Mouse (Mus musculus) intestine, embryonic 16.5 days (tissue): ENCODE measurements at regions not wholly inside any gene's neighbourhood (a gene's known extent, or its start where the extent isn't known, plus 50 kb on each side); places are given as distances from the start of the nearest gene placed in this dataset.

Source experiments
- ATAC-seq: fragments of 200-750 bp; cut with Nextera tagmentation; 2 replicates; pipeline ENCODE4 v1.8.0; 2017; ENCODE audit warnings: moderate TSS enrichment, moderate library complexity
- H3K27ac ChIP-seq: fragments of 300-500 bp; sonication (generic); 2 replicates; pipeline ENCODE4 v1.5.1; 2014; ENCODE audit warnings: mild to moderate bottlenecking, low read length
- H3K27me3 ChIP-seq: fragments of 300-500 bp; sonication (generic); replicated peaks from 2 replicates; pipeline ENCODE4 v1.6.1; 2014; ENCODE audit warnings: low read length, control low read depth, mixed read lengths; ENCODE audit not compliant: control insufficient read depth, insufficient read depth
- H3K36me3 ChIP-seq: fragments of 300-500 bp; sonication (generic); 2 replicates; pipeline ENCODE4 v1.6.1; 2014; ENCODE audit warnings: low read length, control low read depth; ENCODE audit not compliant: control insufficient read depth, insufficient read depth
- H3K4me1 ChIP-seq: fragments of 300-500 bp; sonication (generic); 2 replicates; pipeline ENCODE4 v1.6.1; 2014; ENCODE audit warnings: low read length, control low read depth, mixed read lengths; ENCODE audit not compliant: control insufficient read depth, insufficient read depth
- H3K4me2 ChIP-seq: fragments of 300-500 bp; sonication (generic); 2 replicates; pipeline ENCODE4 v1.6.1; 2014; ENCODE audit warnings: low read depth, low read length, control low read depth
- H3K4me3 ChIP-seq: fragments of 300-500 bp; sonication (generic); 2 replicates; pipeline ENCODE4 v1.5.1; 2014; ENCODE audit warnings: mild to moderate bottlenecking, low read length
- H3K9ac ChIP-seq: fragments of 300-500 bp; sonication (generic); 2 replicates; pipeline ENCODE4 v1.6.1; 2014; ENCODE audit warnings: low read depth, low read length
- H3K9me3 ChIP-seq: fragments of 300-500 bp; sonication (generic); 2 replicates; pipeline ENCODE4 v1.6.1; 2016; ENCODE audit warnings: low read length, control low read depth; ENCODE audit not compliant: control insufficient read depth
- WGBS: fragments of 180-500 bp; shearing (Covaris S2); extraction: QIAGEN DNeasy Blood & Tissue Kit; methylation state at CpG from one replicate; pipeline ENCODE4 v1.1.7; 2014; 5-methylcytosine and 5-hydroxymethylcytosine counted together

DNA sequence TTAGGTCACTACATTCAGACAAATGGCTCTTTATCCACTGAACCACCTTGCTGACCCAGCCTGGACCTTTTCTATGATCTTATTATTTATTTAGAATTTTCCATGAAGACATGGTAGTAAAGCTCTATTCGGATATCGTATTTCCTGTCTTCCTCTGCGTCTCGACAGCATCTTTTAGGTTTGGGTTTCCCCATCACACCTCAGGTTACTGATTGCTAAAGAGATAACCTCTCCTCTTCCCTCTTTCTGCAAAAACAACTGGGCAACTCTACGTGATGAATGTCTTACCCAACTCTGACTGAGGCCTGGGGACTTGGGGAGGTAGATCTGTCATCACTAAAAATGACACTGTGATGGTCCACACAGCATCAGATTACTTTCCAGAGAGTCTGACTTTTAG is 133.4 kb downstream of the Klhl25 start:
- H3K4me2 ChIP-seq, result no peak overlapping the region
- no peak overlapping the region for H3K27ac ChIP-seq
- no peak for ATAC-seq
- no peaks in the 10 kb centered on the region for H3K9me3 ChIP-seq
- no peaks in the 10 kb centered on the region for H3K27me3 ChIP-seq
- no peaks in the 10 kb centered on the region for H3K36me3 ChIP-seq
- no peaks in the 10 kb centered on the region for H3K4me1 ChIP-seq
- no peak overlapping the region for H3K4me3 ChIP-seq
- no peak overlapping the region for H3K9ac ChIP-seq
- WGBS, result 60% methylated on average over 5 of the region's 5 CpGs

DNA sequence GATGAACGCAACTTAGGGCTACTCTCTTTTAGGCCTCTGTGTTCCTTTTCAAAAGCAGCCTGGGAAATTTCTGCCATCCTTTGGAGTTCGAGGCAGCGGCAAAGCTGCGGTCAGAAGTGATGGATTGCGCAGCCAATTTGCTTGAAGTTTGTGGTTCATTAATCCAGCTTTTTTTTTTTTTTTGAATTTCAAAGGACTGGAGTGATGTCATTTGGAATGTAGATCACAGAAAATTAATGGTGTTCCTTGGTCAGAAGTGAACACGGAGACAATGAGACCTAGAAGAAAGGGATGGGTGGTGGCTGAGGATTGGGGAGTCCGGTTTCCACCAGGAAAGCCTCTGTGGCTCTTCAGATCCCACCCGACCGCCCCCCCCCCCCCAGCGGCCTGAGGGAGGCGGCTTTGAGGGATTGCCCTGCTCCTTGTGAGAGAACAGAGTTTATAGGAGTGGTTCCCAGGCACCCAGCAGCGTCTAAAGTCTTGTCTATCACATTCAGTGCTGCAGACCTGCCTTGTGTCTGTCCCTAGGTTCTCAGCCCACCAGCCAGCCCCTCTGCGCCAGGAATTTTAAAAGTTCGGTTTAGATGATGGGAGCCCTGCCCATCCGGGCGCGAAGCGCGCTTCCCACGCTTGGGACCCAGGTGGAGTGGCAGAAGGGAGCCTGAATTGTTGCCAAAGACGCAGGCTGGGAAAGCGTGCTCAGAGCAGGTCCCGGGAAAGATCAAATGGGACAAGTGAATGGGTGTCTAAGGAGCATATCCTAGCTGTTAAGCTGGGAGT is 135.1 kb downstream of the Klhl25 start:
- no peak overlapping the region for H3K9ac ChIP-seq
- H3K36me3 ChIP-seq, result no peaks in the 10 kb centered on the region
- H3K4me2 ChIP-seq, result no peak overlapping the region
- ATAC-seq, result no peak
- no peaks in the 10 kb centered on the region for H3K27me3 ChIP-seq
- H3K9me3 ChIP-seq, result no peaks in the 10 kb centered on the region
- H3K27ac ChIP-seq, result no peak overlapping the region
- H3K4me3 ChIP-seq, result no peak overlapping the region
- 16% methylated on average over 23 of the region's 23 CpGs for WGBS
- no peaks in the 10 kb centered on the region for H3K4me1 ChIP-seq

DNA sequence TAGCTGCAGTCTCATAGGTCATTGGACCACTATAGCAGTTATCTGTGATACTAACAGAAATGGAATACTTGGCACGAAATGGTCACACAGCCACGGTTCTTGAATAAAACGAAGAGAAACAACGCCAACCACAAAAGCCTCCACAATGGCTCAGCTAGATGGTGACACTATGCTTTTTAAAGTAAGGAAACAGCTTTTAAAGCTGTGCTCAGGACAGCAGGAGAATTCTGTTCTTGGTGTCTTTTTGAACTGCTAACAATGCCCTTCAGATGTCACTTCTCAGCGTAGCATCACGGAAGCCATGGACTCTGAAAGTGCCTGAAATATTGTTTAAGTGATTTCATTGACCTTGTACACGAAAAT is 135.7 kb downstream of the Klhl25 start:
- Histone ChIP-seq H3K9me3 (no peaks in the 10 kb centered on the region), H3K27me3 (no peaks in the 10 kb centered on the region), H3K9ac (no peak overlapping the region), H3K4me3 (no peak overlapping the region), H3K36me3 (no peaks in the 10 kb centered on the region), H3K4me2 (no peak overlapping the region), H3K4me1 (no peaks in the 10 kb centered on the region), H3K27ac (no peak overlapping the region)
- WGBS, result 66% methylated on average over 7 of the region's 7 CpGs
- no peak for ATAC-seq

DNA sequence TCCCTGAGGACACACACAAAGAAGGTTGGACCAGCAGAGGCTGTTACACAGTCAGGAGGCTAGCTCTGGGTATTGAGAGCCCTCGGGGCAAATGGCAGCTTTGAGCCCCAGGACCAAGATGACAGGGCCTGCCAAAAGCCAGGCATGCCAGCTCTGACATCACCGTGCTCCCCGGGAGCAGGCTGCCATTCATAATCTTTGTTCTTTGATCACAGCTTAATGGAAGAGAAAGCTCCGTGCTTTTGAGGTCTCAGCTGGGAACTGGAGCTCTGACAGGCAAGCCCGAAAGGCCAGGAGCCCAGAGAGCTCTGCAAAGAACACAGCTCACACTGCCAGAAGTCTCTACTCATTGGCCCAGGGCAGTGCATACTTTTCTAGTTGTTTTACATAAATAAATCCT is 150.7 kb downstream of the Klhl25 start:
- H3K27me3 ChIP-seq, result no peaks in the 10 kb centered on the region
- 54% methylated on average over 5 of the region's 5 CpGs for WGBS
- no peaks in the 10 kb centered on the region for H3K9me3 ChIP-seq
- H3K27ac ChIP-seq, result no peak overlapping the region
- H3K9ac ChIP-seq, result no peak overlapping the region
- H3K4me1 ChIP-seq, result no peaks in the 10 kb centered on the region
- H3K4me2 ChIP-seq, result no peak overlapping the region
- no peak overlapping the region for H3K4me3 ChIP-seq
- H3K36me3 ChIP-seq, result no peaks in the 10 kb centered on the region
- ATAC-seq, result no peak

DNA sequence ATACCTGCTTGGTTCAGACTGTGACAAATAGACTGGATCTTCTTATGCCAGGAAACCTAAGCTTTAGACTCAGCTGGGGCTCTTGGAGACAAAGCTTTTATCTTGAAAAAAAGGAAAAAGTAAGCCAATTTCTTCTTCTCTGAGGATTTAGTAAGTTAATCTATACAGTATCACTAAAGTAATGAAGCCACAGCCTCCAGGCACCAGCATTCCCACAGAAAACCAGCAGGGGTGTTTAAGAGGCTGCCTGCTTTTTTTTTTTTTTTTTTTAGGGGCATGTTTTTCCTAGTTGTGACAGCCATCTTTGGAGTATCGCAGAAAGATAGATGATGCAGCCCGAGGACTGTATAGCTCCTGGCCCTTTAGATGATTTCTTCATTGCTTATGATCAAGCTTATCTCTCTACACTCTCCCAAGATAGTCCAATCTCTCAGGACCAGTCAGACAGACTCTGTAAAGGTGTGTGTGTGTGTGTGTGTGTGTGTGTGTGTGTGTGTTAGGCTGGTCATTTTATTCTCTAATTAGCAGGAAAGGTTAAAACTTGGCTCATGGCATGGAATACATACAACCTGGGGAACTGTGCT is 151.3 kb downstream of the Klhl25 start:
- H3K4me1 ChIP-seq, result no peaks in the 10 kb centered on the region
- WGBS, result 53% methylated on average over 2 of the region's 2 CpGs
- ATAC-seq, result no peak
- no peak overlapping the region for H3K4me2 ChIP-seq
- H3K9ac ChIP-seq, result no peak overlapping the region
- no peak overlapping the region for H3K4me3 ChIP-seq
- no peak overlapping the region for H3K27ac ChIP-seq
- H3K27me3 ChIP-seq, result no peaks in the 10 kb centered on the region
- no peaks in the 10 kb centered on the region for H3K36me3 ChIP-seq
- H3K9me3 ChIP-seq, result no peaks in the 10 kb centered on the region

DNA sequence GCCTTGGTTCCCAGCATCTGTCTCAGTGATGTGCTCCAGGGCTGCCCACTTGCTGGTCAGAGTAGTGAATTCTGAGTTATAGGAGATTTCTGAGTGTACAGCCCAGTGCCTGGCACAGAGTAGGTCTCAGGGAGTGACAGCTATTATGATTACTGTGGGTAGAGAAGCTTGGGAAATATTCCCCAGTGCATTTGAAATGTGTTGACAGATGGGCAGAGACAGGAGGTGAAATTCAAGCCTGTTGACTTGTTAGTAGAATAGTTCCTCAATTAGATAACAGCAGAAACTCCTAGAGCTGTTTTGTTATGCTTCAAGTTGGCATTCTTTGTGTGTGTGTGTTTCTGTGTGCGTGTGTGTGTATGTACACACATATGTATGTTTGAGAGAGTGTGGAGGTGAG is 152.9 kb downstream of the Klhl25 start:
- Histone ChIP-seq H3K4me1 (no peaks in the 10 kb centered on the region), H3K4me3 (no peak overlapping the region), H3K27ac (no peak overlapping the region), H3K9ac (no peak overlapping the region), H3K27me3 (no peaks in the 10 kb centered on the region), H3K4me2 (no peak overlapping the region), H3K36me3 (no peaks in the 10 kb centered on the region), H3K9me3 (no peaks in the 10 kb centered on the region)
- 87% methylated on average over 1 of the region's 1 CpGs for WGBS
- ATAC-seq, result no peak

DNA sequence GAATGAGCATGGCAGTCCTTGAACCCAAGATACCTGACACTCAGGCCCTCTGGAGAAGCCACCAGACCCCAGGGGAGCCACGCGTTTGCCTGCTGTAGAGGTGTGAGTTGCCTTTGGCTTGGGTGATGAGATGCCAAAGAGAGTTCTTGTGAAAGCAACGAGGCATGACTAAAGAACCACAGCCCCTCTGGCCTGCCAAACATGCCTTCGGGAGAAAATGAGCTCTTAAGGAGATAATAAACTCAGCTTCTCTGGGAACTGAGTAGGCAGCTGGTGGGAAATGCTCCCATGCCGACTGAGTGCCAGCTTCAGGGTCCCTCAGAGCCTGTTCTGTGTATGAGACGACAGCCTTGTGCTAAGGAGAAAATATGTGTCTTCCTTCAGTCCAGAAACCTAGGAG is 160.1 kb downstream of the Klhl25 start:
- no peaks in the 10 kb centered on the region for H3K9me3 ChIP-seq
- H3K4me3 ChIP-seq, result no peak overlapping the region
- no peaks in the 10 kb centered on the region for H3K27me3 ChIP-seq
- no peaks in the 10 kb centered on the region for H3K36me3 ChIP-seq
- H3K4me1 ChIP-seq, result no peaks in the 10 kb centered on the region
- no peak for ATAC-seq
- WGBS, result 62% methylated on average over 6 of the region's 6 CpGs
- H3K4me2 ChIP-seq, result no peak overlapping the region
- no peak overlapping the region for H3K9ac ChIP-seq
- H3K27ac ChIP-seq, result no peak overlapping the region

DNA sequence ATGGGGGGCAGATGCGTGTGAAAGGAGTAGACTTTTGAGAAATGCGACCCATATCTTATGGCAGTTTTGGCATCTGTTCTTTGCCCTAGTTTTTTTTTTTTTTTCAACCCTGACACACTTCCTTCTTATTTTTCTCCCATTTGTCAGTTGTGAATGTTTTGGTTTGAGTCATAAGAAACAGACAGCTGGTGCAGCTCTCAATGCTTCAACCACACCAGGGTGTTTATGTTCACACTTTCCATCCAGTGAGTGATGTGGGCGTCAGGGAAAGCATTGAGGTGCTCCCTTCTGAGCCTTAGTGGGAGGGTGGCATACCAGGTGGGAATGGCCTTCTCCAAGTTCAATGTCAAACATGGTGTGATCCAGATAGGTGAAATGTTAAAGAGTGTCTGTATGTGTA is 181.9 kb upstream of the Agbl1 start:
- 73% methylated on average over 3 of the region's 3 CpGs for WGBS

DNA sequence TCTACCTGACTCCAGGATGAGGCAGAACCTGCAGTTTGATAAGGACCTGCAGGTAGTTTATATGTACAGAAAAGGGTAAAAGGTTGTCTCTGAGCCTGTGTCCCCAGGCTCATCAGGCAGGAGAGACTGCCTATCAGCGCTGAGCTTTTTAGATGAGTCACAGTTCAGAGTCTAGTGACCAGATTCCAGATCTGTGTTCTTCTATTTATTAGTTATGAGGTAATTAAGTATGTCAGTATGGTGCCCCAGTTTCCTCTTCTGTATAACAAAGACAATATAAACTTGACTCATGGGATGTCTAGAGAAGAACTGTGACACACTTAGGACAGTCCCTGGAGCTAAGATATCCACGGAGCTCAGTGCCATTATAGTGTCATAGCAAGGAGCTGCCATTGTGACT is 180.3 kb upstream of the Agbl1 start:
- no peaks in the 10 kb centered on the region for H3K27me3 ChIP-seq
- WGBS, result 65% methylated on average over 2 of the region's 2 CpGs
- H3K4me3 ChIP-seq, result no peak overlapping the region
- no peak overlapping the region for H3K27ac ChIP-seq
- H3K9ac ChIP-seq, result no peak overlapping the region
- no peak overlapping the region for H3K4me2 ChIP-seq
- no peaks in the 10 kb centered on the region for H3K9me3 ChIP-seq
- H3K36me3 ChIP-seq, result no peaks in the 10 kb centered on the region
- no peaks in the 10 kb centered on the region for H3K4me1 ChIP-seq
- ATAC-seq, result peak; percentile 62

More for the DNA sequence above, 181.9 kb upstream of the Agbl1 start:
- no peak for ATAC-seq
- Histone ChIP-seq H3K4me1 (no peaks in the 10 kb centered on the region), H3K4me3 (no peak overlapping the region), H3K9me3 (no peaks in the 10 kb centered on the region), H3K27me3 (no peaks in the 10 kb centered on the region), H3K9ac (no peak overlapping the region), H3K36me3 (no peaks in the 10 kb centered on the region), H3K27ac (no peak overlapping the region), H3K4me2 (no peak overlapping the region)

DNA sequence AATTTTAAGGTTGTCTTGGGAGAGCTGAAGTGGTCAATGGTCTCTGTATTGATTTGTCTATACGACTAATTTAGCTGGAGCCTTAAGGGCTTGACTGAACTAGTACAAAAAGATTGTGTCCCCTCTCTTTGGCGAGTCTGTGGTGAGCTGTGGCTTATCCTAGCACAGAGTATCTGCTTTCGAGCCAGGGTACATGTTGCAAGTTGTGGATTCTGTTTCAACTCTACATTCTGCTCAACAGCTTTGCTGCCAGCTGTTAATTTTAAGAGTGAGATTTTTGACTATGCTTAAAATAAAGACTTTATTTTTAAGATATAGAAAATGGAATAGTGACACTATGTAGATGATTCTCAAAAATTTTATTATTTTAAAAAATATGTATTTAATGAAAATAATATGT is 175.8 kb upstream of the Agbl1 start:
- H3K36me3 ChIP-seq, result no peaks in the 10 kb centered on the region
- no peaks in the 10 kb centered on the region for H3K27me3 ChIP-seq
- ATAC-seq, result no peak
- no peak overlapping the region for H3K4me2 ChIP-seq
- 81% methylated on average over 3 of the region's 3 CpGs for WGBS
- no peaks in the 10 kb centered on the region for H3K9me3 ChIP-seq
- no peak overlapping the region for H3K27ac ChIP-seq
- H3K9ac ChIP-seq, result no peak overlapping the region
- H3K4me1 ChIP-seq, result no peaks in the 10 kb centered on the region
- H3K4me3 ChIP-seq, result no peak overlapping the region
